Mouse (Mus musculus): ENCODE measurements around the gene Rasa2. TPM values are rescaled to one million over a fixed set of nuclear protein-coding genes. Genes with fewer than 3 reads are reported as not detected.

Rasa2 gene
- total RNA-seq, 2 experiments from 2014 or later, result 8.5 to 8.9 TPM

- DNase-seq, result peak; percentile 53 to 66
- intact Hi-C loops (cut with DNase I), result loop anchor here (1.0 to 2.0 kb wide), 2 partner anchors 142 to 207 kb away; no protein-coding TSS in a partner anchor
Observed at GRCm38 (mm10) chr9:96491810-96492209, 139.6 kb downstream of the Rasa2 start.

Other genes starting within 250 kb of the Rasa2 start
- gene Rnf7, start 152.9 kb downstream of the Rasa2 start, total RNA-seq (2021), result 10 to 100 TPM; 65.8 to 73.1 TPM
- not detected for gene Gm28729, start 106.4 kb downstream of the Rasa2 start, total RNA-seq (2021)
- 10 to 100 TPM; 28.5 to 35.0 TPM for gene Zbtb38, start 121.2 kb upstream of the Rasa2 start, total RNA-seq (2021)

Data from heart, postnatal 14 days (tissue).